Mouse (Mus musculus): ENCODE measurements at regions not wholly inside any gene's neighbourhood (a gene's known extent, or its start where the extent isn't known, plus 50 kb on each side); places are given as distances from the start of the nearest gene placed in this dataset.

DNA sequence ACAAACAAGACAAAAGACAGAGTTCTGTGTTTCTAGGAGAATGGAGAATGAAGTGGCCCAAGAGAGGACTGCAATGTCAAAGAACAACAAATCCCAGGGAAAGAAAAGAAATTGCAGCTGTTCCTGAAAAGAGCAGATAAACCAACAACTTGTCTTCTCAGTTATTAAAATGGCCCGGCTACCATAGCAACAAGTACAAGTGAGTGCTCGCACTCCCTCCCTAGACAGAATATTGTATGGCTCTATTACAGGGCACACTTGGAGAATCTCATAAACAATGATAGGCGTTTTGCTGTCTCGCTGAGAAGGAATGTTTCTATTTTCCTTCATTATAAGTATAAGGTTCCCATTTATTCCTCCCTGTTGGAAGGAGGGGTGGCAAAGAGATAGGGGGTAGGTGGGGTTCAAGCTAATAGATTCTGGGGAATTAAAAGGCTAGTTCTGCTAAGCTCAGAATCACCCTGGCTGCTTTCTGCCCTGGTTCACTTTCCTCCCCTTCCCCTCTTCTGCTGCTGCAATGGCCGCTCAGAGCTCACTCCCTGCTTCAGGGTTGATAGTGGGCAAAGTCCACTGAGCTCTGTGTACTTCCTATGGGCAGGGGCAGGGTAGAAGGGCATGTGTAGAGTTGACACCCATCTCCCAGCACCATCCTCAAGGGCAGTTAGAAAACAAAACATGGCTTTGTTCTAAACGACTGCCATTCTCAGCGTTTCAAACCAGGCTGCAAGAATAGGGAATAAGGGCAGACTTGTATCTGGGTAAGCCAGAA lies 178.5 kb downstream of the Gpam start:
- H3K36me3 ChIP-seq (ENCODE audit: control insufficient read depth, insufficient read depth, low read length): no peaks in the 10 kb centered on the region
- H3K4me2 ChIP-seq (replicated peaks; ENCODE audit: low read depth, low read length): no peak overlapping the region
- no peak overlapping the region for H3K27ac ChIP-seq (ENCODE audit: low read depth, low read length)
- H3K27me3 ChIP-seq (ENCODE audit: control insufficient read depth, insufficient read depth, low read length): no peaks in the 10 kb centered on the region
- H3K9me3 ChIP-seq (ENCODE audit: control insufficient read depth, low read length): no peaks in the 10 kb centered on the region
- H3K4me1 ChIP-seq (replicated peaks; ENCODE audit: control insufficient read depth, insufficient read depth, low read length): no peaks in the 10 kb centered on the region; the same call in 1 of the 2 replicates
- WGBS: 61% methylated on average over 7 of the region's 7 CpGs
- DNase-seq (ENCODE audit: low spot score) (no peak), ATAC-seq (ENCODE audit: low FRiP score) (no peak)
- no peak overlapping the region for H3K4me3 ChIP-seq (ENCODE audit: low read depth, low read length)
- no peak overlapping the region for H3K9ac ChIP-seq (ENCODE audit: low read depth, low read length)

DNA sequence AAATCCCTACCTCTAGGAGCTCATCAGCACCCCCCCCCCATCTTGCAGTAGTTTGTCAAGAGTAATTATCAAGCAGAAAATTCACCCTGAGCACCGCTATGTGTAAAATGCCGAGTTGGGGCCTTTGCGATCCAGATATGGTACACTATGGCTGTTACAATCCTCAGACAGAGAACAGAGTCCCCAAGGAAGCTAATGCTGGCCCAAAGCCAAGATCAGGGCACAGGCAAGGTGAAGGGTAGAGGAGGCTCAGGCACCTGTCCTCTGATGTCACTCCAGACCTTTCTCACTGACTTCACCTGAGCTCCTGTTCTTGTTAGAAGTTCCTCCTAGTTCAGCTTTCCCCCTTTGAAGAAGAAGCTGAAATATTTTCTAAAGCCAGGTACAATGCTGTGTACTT lies 179.5 kb downstream of the Gpam start:
- H3K4me2 ChIP-seq (replicated peaks; ENCODE audit: low read depth, low read length): no peak overlapping the region
- no peaks in the 10 kb centered on the region; the same call in 1 of the 2 replicates for H3K4me1 ChIP-seq (replicated peaks; ENCODE audit: control insufficient read depth, insufficient read depth, low read length)
- H3K9ac ChIP-seq (ENCODE audit: low read depth, low read length): no peak overlapping the region
- H3K36me3 ChIP-seq (ENCODE audit: control insufficient read depth, insufficient read depth, low read length): no peaks in the 10 kb centered on the region
- no peak for ATAC-seq (ENCODE audit: low FRiP score)
- H3K4me3 ChIP-seq (ENCODE audit: low read depth, low read length): no peak overlapping the region
- H3K27ac ChIP-seq (ENCODE audit: low read depth, low read length): no peak overlapping the region
- H3K9me3 ChIP-seq (ENCODE audit: control insufficient read depth, low read length): no peaks in the 10 kb centered on the region
- H3K27me3 ChIP-seq (ENCODE audit: control insufficient read depth, insufficient read depth, low read length): no peaks in the 10 kb centered on the region
- 84% methylated on average over 3 of the region's 3 CpGs for WGBS
- no peak for DNase-seq (ENCODE audit: low spot score)

DNA sequence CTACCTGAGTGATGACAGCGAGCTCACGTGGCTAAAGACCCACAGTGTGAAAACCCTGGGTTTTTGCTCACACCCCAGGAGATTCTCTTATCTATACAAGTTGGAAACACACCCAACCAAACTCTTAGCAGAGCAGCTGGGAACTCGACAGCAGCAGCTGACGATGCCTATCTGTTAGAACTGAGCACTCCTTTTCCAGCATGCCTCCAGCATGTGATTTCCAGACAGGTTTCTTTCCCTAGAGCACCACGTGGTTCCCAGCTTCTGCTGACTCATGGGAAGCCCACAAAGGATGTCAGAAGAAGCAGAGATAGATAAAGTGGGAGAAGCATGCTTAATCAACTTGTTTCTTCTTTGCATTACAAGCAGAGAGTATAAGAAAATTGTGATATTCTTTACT lies 194.5 kb downstream of the Gpam start:
- no peak overlapping the region for H3K4me2 ChIP-seq (replicated peaks; ENCODE audit: low read depth, low read length)
- ATAC-seq (ENCODE audit: low FRiP score) (no peak), DNase-seq (ENCODE audit: low spot score) (no peak)
- no peaks in the 10 kb centered on the region for H3K36me3 ChIP-seq (ENCODE audit: control insufficient read depth, insufficient read depth, low read length)
- H3K9ac ChIP-seq (ENCODE audit: low read depth, low read length): no peak overlapping the region
- no peak overlapping the region for H3K4me3 ChIP-seq (ENCODE audit: low read depth, low read length)
- 70% methylated on average over 5 of the region's 5 CpGs for WGBS
- no peaks in the 10 kb centered on the region for H3K9me3 ChIP-seq (ENCODE audit: control insufficient read depth, low read length)
- no peaks in the 10 kb centered on the region for H3K4me1 ChIP-seq (replicated peaks; ENCODE audit: control insufficient read depth, insufficient read depth, low read length)
- no peak overlapping the region for H3K27ac ChIP-seq (ENCODE audit: low read depth, low read length)
- no peaks in the 10 kb centered on the region for H3K27me3 ChIP-seq (ENCODE audit: control insufficient read depth, insufficient read depth, low read length)

- H3K27me3 ChIP-seq (ENCODE audit: control insufficient read depth, insufficient read depth, low read length): no peaks in the 10 kb centered on the region
- no peaks in the 10 kb centered on the region for H3K36me3 ChIP-seq (ENCODE audit: control insufficient read depth, insufficient read depth, low read length)
- H3K4me3 ChIP-seq (ENCODE audit: low read depth, low read length): no peak overlapping the region
- H3K9me3 ChIP-seq (ENCODE audit: control insufficient read depth, low read length): no peaks in the 10 kb centered on the region
- no peak for DNase-seq (ENCODE audit: low spot score)
- H3K9ac ChIP-seq (ENCODE audit: low read depth, low read length): no peak overlapping the region
- no peak for ATAC-seq (ENCODE audit: low FRiP score)
- no peaks in the 10 kb centered on the region for H3K4me1 ChIP-seq (replicated peaks; ENCODE audit: control insufficient read depth, insufficient read depth, low read length)
- H3K4me2 ChIP-seq (replicated peaks; ENCODE audit: low read depth, low read length): no peak overlapping the region
- no peak overlapping the region for H3K27ac ChIP-seq (ENCODE audit: low read depth, low read length)
- 73% methylated on average over 4 of the region's 4 CpGs for WGBS
Measured at GRCm38 (mm10) chr19:54925888-54926287, 201.2 kb downstream of the Gpam start.

DNA sequence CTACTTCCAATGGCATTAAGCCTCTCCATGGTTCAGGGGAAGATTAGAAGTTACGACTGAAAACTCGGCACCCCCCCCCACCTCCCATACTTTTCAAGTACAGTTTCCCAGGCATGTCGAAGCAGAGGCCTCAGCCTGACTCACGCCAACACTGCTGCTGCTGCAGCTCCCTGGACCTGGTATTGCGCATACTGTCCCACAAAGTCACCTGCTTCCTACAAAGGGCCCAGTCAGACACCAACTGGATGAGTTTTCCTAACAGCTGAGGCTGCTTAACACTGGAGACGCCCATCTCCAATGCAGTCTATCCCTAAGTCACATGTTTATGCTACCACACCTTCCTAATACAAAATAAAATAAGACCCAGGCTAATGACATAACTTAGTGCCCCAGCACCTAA lies 207.4 kb downstream of the Gpam start:
- Histone ChIP-seq H3K9me3 (ENCODE audit: control insufficient read depth, low read length) (no peaks in the 10 kb centered on the region), H3K4me2 (replicated peaks; ENCODE audit: low read depth, low read length) (no peak overlapping the region), H3K27ac (ENCODE audit: low read depth, low read length) (no peak overlapping the region), H3K36me3 (ENCODE audit: control insufficient read depth, insufficient read depth, low read length) (no peaks in the 10 kb centered on the region), H3K4me1 (replicated peaks; ENCODE audit: control insufficient read depth, insufficient read depth, low read length) (no peaks in the 10 kb centered on the region), H3K4me3 (ENCODE audit: low read depth, low read length) (no peak overlapping the region), H3K27me3 (ENCODE audit: control insufficient read depth, insufficient read depth, low read length) (no peaks in the 10 kb centered on the region), H3K9ac (ENCODE audit: low read depth, low read length) (no peak overlapping the region)
- WGBS: 81% methylated on average over 6 of the region's 6 CpGs
- DNase-seq (ENCODE audit: low spot score) (no peak), ATAC-seq (ENCODE audit: low FRiP score) (no peak)

GRCm38 (mm10) chr19:54893622-54894021 lies 233.4 kb downstream of the Gpam start:
- Histone ChIP-seq H3K27ac (ENCODE audit: low read depth, low read length) (no peak overlapping the region), H3K9ac (ENCODE audit: low read depth, low read length) (no peak overlapping the region), H3K9me3 (ENCODE audit: control insufficient read depth, low read length) (no peaks in the 10 kb centered on the region), H3K4me3 (ENCODE audit: low read depth, low read length) (no peak overlapping the region), H3K36me3 (ENCODE audit: control insufficient read depth, insufficient read depth, low read length) (no peaks in the 10 kb centered on the region), H3K4me1 (replicated peaks; ENCODE audit: control insufficient read depth, insufficient read depth, low read length) (no peaks in the 10 kb centered on the region), H3K27me3 (ENCODE audit: control insufficient read depth, insufficient read depth, low read length) (no peaks in the 10 kb centered on the region), H3K4me2 (replicated peaks; ENCODE audit: low read depth, low read length) (no peak overlapping the region)
- no peak for DNase-seq (ENCODE audit: low spot score)
- no peak for ATAC-seq (ENCODE audit: low FRiP score)
- 84% methylated on average over 5 of the region's 5 CpGs for WGBS

DNA sequence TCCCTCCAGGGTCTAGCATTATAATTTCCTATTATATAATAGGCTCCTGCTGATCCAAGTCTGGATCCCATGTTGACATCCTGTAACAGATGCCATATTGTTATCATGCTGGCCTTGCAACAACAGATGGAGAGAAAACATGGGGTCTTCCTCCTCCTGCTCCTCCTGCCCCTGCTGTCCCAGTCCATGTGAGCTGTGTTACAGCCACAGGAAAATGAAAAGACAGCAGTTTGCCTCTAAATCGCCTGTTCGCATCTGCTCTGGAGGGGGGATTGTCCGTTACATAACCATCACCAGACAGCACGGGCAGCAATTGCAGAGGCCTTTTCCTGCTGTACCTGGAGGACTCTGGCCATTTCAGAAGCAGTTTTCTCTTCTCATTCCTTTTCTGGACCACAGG lies 260.0 kb downstream of the Gpam start:
- no peak for ATAC-seq (ENCODE audit: low FRiP score)

DNA sequence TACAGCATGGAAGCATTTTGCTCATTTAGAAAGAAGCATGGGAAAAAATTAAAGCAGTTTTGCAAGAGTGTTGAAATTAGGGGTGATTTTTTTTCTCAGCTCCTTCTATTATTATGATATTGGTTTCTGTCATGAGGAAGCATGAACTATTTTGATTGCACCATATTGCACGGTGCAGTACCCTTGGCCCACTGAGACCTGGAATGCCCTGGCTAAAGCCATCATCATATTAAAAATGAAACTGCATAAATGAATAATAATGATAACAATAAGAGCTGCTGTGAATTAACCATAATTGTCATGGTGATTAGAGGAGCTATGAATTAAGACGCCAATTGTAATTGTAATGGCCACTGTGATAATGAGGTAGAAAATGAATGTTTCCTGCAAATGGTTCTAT lies 271.8 kb downstream of the Gpam start:
- no peak overlapping the region for H3K4me3 ChIP-seq (ENCODE audit: low read depth, low read length)
- H3K27me3 ChIP-seq (ENCODE audit: control insufficient read depth, insufficient read depth, low read length): no peaks in the 10 kb centered on the region
- H3K4me2 ChIP-seq (replicated peaks; ENCODE audit: low read depth, low read length): no peak overlapping the region
- no peak for ATAC-seq (ENCODE audit: low FRiP score)
- WGBS: 83% methylated on average over 2 of the region's 2 CpGs
- no peaks in the 10 kb centered on the region for H3K4me1 ChIP-seq (replicated peaks; ENCODE audit: control insufficient read depth, insufficient read depth, low read length)
- no peak for DNase-seq (ENCODE audit: low spot score)
- H3K9ac ChIP-seq (ENCODE audit: low read depth, low read length): no peak overlapping the region
- H3K9me3 ChIP-seq (ENCODE audit: control insufficient read depth, low read length): no peaks in the 10 kb centered on the region
- H3K27ac ChIP-seq (ENCODE audit: low read depth, low read length): no peak overlapping the region
- H3K36me3 ChIP-seq (ENCODE audit: control insufficient read depth, insufficient read depth, low read length): no peaks in the 10 kb centered on the region

More for the DNA sequence above, 260.0 kb downstream of the Gpam start:
- WGBS: 90% methylated on average over 4 of the region's 4 CpGs
- Histone ChIP-seq H3K27me3 (ENCODE audit: control insufficient read depth, insufficient read depth, low read length) (no peaks in the 10 kb centered on the region), H3K4me1 (replicated peaks; ENCODE audit: control insufficient read depth, insufficient read depth, low read length) (no peaks in the 10 kb centered on the region), H3K27ac (ENCODE audit: low read depth, low read length) (no peak overlapping the region), H3K9me3 (ENCODE audit: control insufficient read depth, low read length) (no peaks in the 10 kb centered on the region), H3K4me2 (replicated peaks; ENCODE audit: low read depth, low read length) (no peak overlapping the region), H3K36me3 (ENCODE audit: control insufficient read depth, insufficient read depth, low read length) (no peaks in the 10 kb centered on the region), H3K9ac (ENCODE audit: low read depth, low read length) (no peak overlapping the region), H3K4me3 (ENCODE audit: low read depth, low read length) (no peak overlapping the region)
- DNase-seq (ENCODE audit: low spot score): no peak

GRCm38 (mm10) chr19:54838231-54838630 lies 288.8 kb downstream of the Gpam start:
- WGBS: 87% methylated on average over 3 of the region's 3 CpGs
- no peak overlapping the region for H3K4me2 ChIP-seq (replicated peaks; ENCODE audit: low read depth, low read length)
- no peaks in the 10 kb centered on the region for H3K9me3 ChIP-seq (ENCODE audit: control insufficient read depth, low read length)
- H3K4me3 ChIP-seq (ENCODE audit: low read depth, low read length): no peak overlapping the region
- H3K27me3 ChIP-seq (ENCODE audit: control insufficient read depth, insufficient read depth, low read length): no peaks in the 10 kb centered on the region
- H3K27ac ChIP-seq (ENCODE audit: low read depth, low read length): no peak overlapping the region
- H3K36me3 ChIP-seq (ENCODE audit: control insufficient read depth, insufficient read depth, low read length): no peaks in the 10 kb centered on the region
- no peaks in the 10 kb centered on the region for H3K4me1 ChIP-seq (replicated peaks; ENCODE audit: control insufficient read depth, insufficient read depth, low read length)
- no peak overlapping the region for H3K9ac ChIP-seq (ENCODE audit: low read depth, low read length)
- DNase-seq (ENCODE audit: low spot score): no peak
- ATAC-seq (ENCODE audit: low FRiP score): no peak

Data from hindbrain, embryonic 11.5 days (tissue).